Mouse (Mus musculus) G1E (cell line): ENCODE measurements around the gene Tm7sf3.

Source experiments
- CTCF ChIP-seq: IDR thresholded peaks from 2 replicates; pipeline ENCODE4 v1.5.1; 2012; ENCODE audit warnings: low read depth, low read length, inconsistent platforms, mixed read lengths
- GATA2 ChIP-seq: IDR thresholded peaks from 2 replicates; pipeline ENCODE4 v1.6.1; 2012; ENCODE audit warnings: low read depth, low read length, inconsistent platforms, borderline replicate concordance
- POLR2AphosphoS5 ChIP-seq: IDR thresholded peaks from 2 replicates; pipeline ENCODE4 v1.6.1; 2012; ENCODE audit warnings: low read depth, low read length, inconsistent platforms; ENCODE audit not compliant: insufficient replicate concordance

GRCm38 (mm10) chr6:146629781-146630756 lies 12.6 kb downstream of the Tm7sf3 start:
- TF ChIP-seq CTCF (no peak), POLR2AphosphoS5 (no peak), GATA2 (no peak)
